ENCODE assay signal across 29 mouse cellular contexts in genomic region chr7:144874226-144874625, GRCm38 (mm10). TPM values are rescaled to one million over a fixed set of nuclear protein-coding genes. Genes with fewer than 3 reads are reported as not detected.
"Had no signal": no experiment of that assay in that cellular context is flagged by ENCODE, and none has a peak within 500 bp of the region (broad histone marks: within the 10 kb centered on the region; RNA-seq: fewer than 3 reads in every experiment).

No protein-coding gene starts in this region.

- H3K4me1 ChIP-seq: liver, embryonic 13.5 days had no signal

- H3K9ac ChIP-seq: limb, embryonic 13.5 days; liver, embryonic 13.5 days had no signal

- DNase-seq: kidney, postnatal 14 days; kidney, postnatal 4 days; left cerebral cortex, postnatal 4 days; liver, embryonic 13.5 days; lung, adult 2 months; lung, postnatal 14 days; lung, postnatal 4 days; midbrain, embryonic 14.5 days; thymus, adult 18-20 months; thymus, postnatal 36 days had no signal

- H3K9me3 ChIP-seq: limb, embryonic 13.5 days; liver, embryonic 13.5 days had no signal

- H3K27ac ChIP-seq: limb, embryonic 13.5 days; liver, embryonic 13.5 days had no signal

- H3K36me3 ChIP-seq: limb, embryonic 13.5 days; liver, embryonic 13.5 days had no signal

- H3K4me3 ChIP-seq: limb, embryonic 13.5 days; liver, embryonic 13.5 days had no signal

RNA-seq across cellular contexts. Expression of gene Fgf15, which starts 22.1 kb away (rescaled TPM):
- total RNA-seq: layer of hippocampus, adult 18-20 months; layer of hippocampus, postnatal 14 days; left cerebral cortex, adult 8-10 months; left cerebral cortex, postnatal 14 days; liver, adult 2 months; megakaryocyte progenitor cell, adult 5-6 weeks had no signal
- polyA plus RNA-seq: liver, adult 2 months; liver, embryonic 16.5 days; lung, adult 2 months; lung, embryonic 16.5 days; spleen, adult 2 months; stomach, embryonic 16.5 days; testis, adult 2 months; urinary bladder, adult 2 months had no signal

RNA-seq across cellular contexts. Expression of gene Fgf4, which starts 27.1 kb away (rescaled TPM):
- total RNA-seq: layer of hippocampus, adult 18-20 months; layer of hippocampus, postnatal 14 days; left cerebral cortex, adult 8-10 months; left cerebral cortex, postnatal 14 days; left cerebral cortex, postnatal 4 days; liver, adult 2 months; megakaryocyte progenitor cell, adult 5-6 weeks; megakaryocyte-erythroid progenitor cell, adult 5-6 weeks; midbrain, postnatal 0 days had no signal
- polyA plus RNA-seq: kidney, embryonic 16.5 days; liver, adult 2 months; liver, embryonic 13.5 days; liver, embryonic 16.5 days; lung, adult 2 months; lung, embryonic 16.5 days; midbrain, embryonic 11.5 days; midbrain, embryonic 14.5 days; midbrain, postnatal 0 days; neural tube, embryonic 14.5 days; small intestine, adult 2 months; spleen, adult 2 months; testis, adult 2 months; urinary bladder, adult 2 months had no signal

RNA-seq across cellular contexts. Expression of gene Fgf3, which starts 36.3 kb away (rescaled TPM):
- total RNA-seq: layer of hippocampus, adult 18-20 months; liver, adult 2 months had no signal
- polyA plus RNA-seq: liver, adult 2 months; lung, adult 2 months; lung, embryonic 16.5 days; stomach, embryonic 16.5 days; testis, adult 2 months; urinary bladder, adult 2 months had no signal
